Mouse (Mus musculus) embryonic facial prominence, embryonic 12.5 days (tissue): ENCODE measurements around the gene Kif24. TPM values are rescaled to one million over a fixed set of nuclear protein-coding genes. Genes with fewer than 3 reads are reported as not detected.

Source experiments
- ATAC-seq: fragments of 200-750 bp; cut with Nextera tagmentation; 2 replicates; pipeline ENCODE4 v1.8.0; 2017; ENCODE audit not compliant: insufficient number of reproducible peaks, insufficient read depth, low FRiP score, low TSS enrichment
- H3K27ac ChIP-seq: fragments of 300-500 bp; sonication (generic); 2 replicates; pipeline ENCODE4 v1.5.1; 2016; ENCODE audit warnings: mild to moderate bottlenecking
- H3K27me3 ChIP-seq: fragments of 300-500 bp; sonication (generic); 2 replicates; pipeline ENCODE4 v1.6.1; 2016; ENCODE audit warnings: mild to moderate bottlenecking, moderate library complexity
- H3K36me3 ChIP-seq: fragments of 300-500 bp; sonication (generic); 2 replicates; pipeline ENCODE4 v1.6.1; 2016; ENCODE audit warnings: mild to moderate bottlenecking
- H3K4me1 ChIP-seq: fragments of 300-500 bp; sonication (generic); 2 replicates; pipeline ENCODE4 v1.6.1; 2016
- H3K4me2 ChIP-seq: fragments of 300-500 bp; sonication (generic); replicated peaks from 2 replicates; pipeline ENCODE4 v1.6.1; 2016; ENCODE audit warnings: mild to moderate bottlenecking, moderate library complexity
- H3K4me3 ChIP-seq: fragments of 300-500 bp; sonication (generic); 2 replicates; pipeline ENCODE4 v1.5.1; 2016; ENCODE audit warnings: mild to moderate bottlenecking
- H3K9ac ChIP-seq: fragments of 300-500 bp; sonication (generic); 2 replicates; pipeline ENCODE4 v1.6.1; 2016; ENCODE audit warnings: mild to moderate bottlenecking, moderate library complexity
- H3K9me3 ChIP-seq: fragments of 300-500 bp; sonication (generic); 2 replicates; pipeline ENCODE4 v1.6.1; 2016; ENCODE audit warnings: mild to moderate bottlenecking, moderate library complexity
- WGBS: fragments of 180-500 bp; shearing (Covaris S2); methylation state at CpG from one replicate; pipeline ENCODE4 v1.1.7; 2016; 5-methylcytosine and 5-hydroxymethylcytosine counted together
- polyA plus RNA-seq: library from polyadenylated mRNA; unstranded; fragments of >200 nt; fragmentation: Nextera tagmentation; extraction: Ambion mirVana; gene quantifications from 2 replicates; pipeline ENCODE4 v1.2.1, GENCODE M21; 2016

The Kif24 gene
- polyA plus RNA-seq, 1 experiment from 2014 or later = 11.7 TPM

- ATAC-seq = no peak
Measured at GRCm38 (mm10) chr4:41340912-41341550, 123.7 kb downstream of the Kif24 start.

More at GRCm38 (mm10) chr4:41340912-41341550, 123.7 kb downstream of the Kif24 start:
- 80% methylated on average over 11 of the region's 11 CpGs for WGBS
- no peaks in the 10 kb centered on the region for H3K4me1 ChIP-seq
- no peaks in the 10 kb centered on the region for H3K27me3 ChIP-seq
- H3K27ac ChIP-seq = no peak overlapping the region
- H3K36me3 ChIP-seq = no peaks in the 10 kb centered on the region
- H3K9ac ChIP-seq = no peak overlapping the region
- no peaks in the 10 kb centered on the region for H3K9me3 ChIP-seq
- H3K4me3 ChIP-seq = no peak overlapping the region
- no peak overlapping the region for H3K4me2 ChIP-seq

Other genes starting within 250 kb of the Kif24 start
- 74.4 and 77.6 TPM in 2 replicates for gene Ubap2, start 189.7 kb downstream of the Kif24 start, polyA plus RNA-seq
- 55.7 and 57.1 TPM in 2 replicates for gene Dcaf12, start 150.0 kb downstream of the Kif24 start, polyA plus RNA-seq
- 60.5 and 74.7 TPM in 2 replicates for gene Ubap1, start 115.9 kb downstream of the Kif24 start, polyA plus RNA-seq
- 53.4 and 53.5 TPM in 2 replicates for gene Nudt2, start 264 bp upstream of the Kif24 start, polyA plus RNA-seq
- gene AI464131, start 38.2 kb upstream of the Kif24 start, polyA plus RNA-seq = 8.5 and 9.5 TPM in 2 replicates
- gene 1110017D15Rik, start 52.4 kb upstream of the Kif24 start, polyA plus RNA-seq = 2.8 and 3.7 TPM in 2 replicates
- gene Fam219a, start 104.7 kb upstream of the Kif24 start, polyA plus RNA-seq = 4.1 and 5.3 TPM in 2 replicates
- gene Dnaic1, start 104.9 kb upstream of the Kif24 start, polyA plus RNA-seq = 0.73 and 0.91 TPM in 2 replicates
- gene Enho, start 175.4 kb upstream of the Kif24 start, polyA plus RNA-seq = 29.0 and 33.7 TPM in 2 replicates
- gene Cntfr, start 232.2 kb upstream of the Kif24 start, polyA plus RNA-seq = 13.6 and 14.9 TPM in 2 replicates
- 337 and 358 TPM in 2 replicates for gene Il11ra1, start 235.1 kb upstream of the Kif24 start, polyA plus RNA-seq
- 84.9 and 87.8 TPM in 2 replicates for gene Rpp25l, start 248.6 kb upstream of the Kif24 start, polyA plus RNA-seq